Mouse (Mus musculus): ENCODE measurements around the gene Adh7.

GRCm38 (mm10) chr3:138227782-138228181, 10.2 kb downstream of the Adh7 start:
- no peak for TF ChIP-seq CTCF (IDR thresholded peaks at IDR 0.05)
- TF ChIP-seq EP300 (IDR thresholded peaks at IDR 0.05) = no peak
